Mouse (Mus musculus) thymus, postnatal 4 days (tissue): ENCODE results near the gene Gm20547.

ENCODE experiments used
- DNase-seq: peaks from one replicate; pipeline ENCODE4 v3.0.0; 2021

Gm20547 gene

GRCm38 (mm10) chr17:34895724-34896123 lies 13.9 kb upstream of the Gm20547 start:
- DNase-seq = peak; percentile 32

GRCm38 (mm10) chr17:34894801-34895530 lies 13.1 kb upstream of the Gm20547 start:
- peak; percentile 40 for DNase-seq

- DNase-seq = peak; percentile 97
These were observed 12.3 kb upstream of the Gm20547 start for GRCm38 (mm10) chr17:34894074-34894597.

- DNase-seq = no peak
These were observed 11.4 kb upstream of the Gm20547 start for GRCm38 (mm10) chr17:34893072-34893824.

- no peak for DNase-seq
These were observed 9.5 kb upstream of the Gm20547 start for GRCm38 (mm10) chr17:34891377-34891776.

GRCm38 (mm10) chr17:34890074-34890743 lies 8.4 kb upstream of the Gm20547 start:
- no peak for DNase-seq

- DNase-seq = no peak
These were observed 6.1 kb upstream of the Gm20547 start for GRCm38 (mm10) chr17:34887942-34888341.

- DNase-seq = no peak
These were observed 3.8 kb upstream of the Gm20547 start for GRCm38 (mm10) chr17:34885615-34886014.

- DNase-seq = no peak
These were observed 2.9 kb upstream of the Gm20547 start for GRCm38 (mm10) chr17:34884704-34885103.

GRCm38 (mm10) chr17:34883332-34883731 lies 1.5 kb upstream of the Gm20547 start:
- DNase-seq = no peak

- no peak for DNase-seq
These were observed 676 bp downstream of the Gm20547 start for GRCm38 (mm10) chr17:34881166-34881565.

- DNase-seq = no peak
These were observed 2.4 kb downstream of the Gm20547 start, which contains the start of gene Zbtb12 for GRCm38 (mm10) chr17:34879336-34879879. TSS of gene Zbtb12 (plus strand) at chr17:34879483.

- no peak for DNase-seq
These were observed 7.5 kb downstream of the Gm20547 start for GRCm38 (mm10) chr17:34874321-34874720.

- no peak for DNase-seq
These were observed 15.9 kb downstream of the Gm20547 start for GRCm38 (mm10) chr17:34865981-34866380.

- DNase-seq = no peak
These were observed 19.3 kb downstream of the Gm20547 start, which contains the start of gene Cfb for GRCm38 (mm10) chr17:34862416-34863081. TSS of gene Cfb (minus strand) at chr17:34862518.

GRCm38 (mm10) chr17:34861704-34862415 lies 20.0 kb downstream of the Gm20547 start:
- no peak for DNase-seq

- no peak for DNase-seq
These were observed 21.3 kb downstream of the Gm20547 start for GRCm38 (mm10) chr17:34860514-34860913.

- DNase-seq = no peak
These were observed 23.2 kb downstream of the Gm20547 start for GRCm38 (mm10) chr17:34858670-34859069.

GRCm38 (mm10) chr17:34855825-34856224 lies 26.0 kb downstream of the Gm20547 start:
- peak; percentile 70 for DNase-seq

- no peak for DNase-seq
These were observed 27.1 kb downstream of the Gm20547 start for GRCm38 (mm10) chr17:34854761-34855160.

GRCm38 (mm10) chr17:34853511-34853910 lies 28.3 kb downstream of the Gm20547 start:
- DNase-seq = no peak
